Mouse (Mus musculus): ENCODE results near the gene Zranb3. TPM values are rescaled to one million over a fixed set of nuclear protein-coding genes. Genes with fewer than 3 reads are reported as not detected.

The Zranb3 gene
- polyA plus RNA-seq, 1 experiment from 2014 or later = 17.5 TPM

DNA sequence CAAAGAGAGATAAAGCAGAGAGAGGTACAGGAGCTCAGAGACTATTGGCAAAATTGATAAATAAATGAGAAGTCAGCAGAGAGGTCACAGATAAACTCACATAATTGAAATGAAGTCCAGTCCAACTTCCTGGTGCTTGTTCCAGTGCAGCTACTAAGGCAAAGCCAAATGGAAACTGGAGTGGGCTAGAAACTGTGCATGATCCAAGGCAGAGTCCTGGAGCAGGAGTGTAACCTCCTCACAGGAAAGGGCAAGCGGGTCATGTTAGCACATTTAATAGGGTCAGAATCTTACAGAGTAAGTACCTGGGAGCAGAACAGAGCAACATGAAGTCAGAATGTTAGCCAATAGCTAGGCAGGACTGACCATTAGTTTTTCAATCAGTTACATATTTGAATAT is 24.2 kb downstream of the Zranb3 start:
- Histone ChIP-seq H3K36me3 (replicated peaks) (peaks cover 41% of the 10 kb centered on the region), H3K27ac (no peak overlapping the region), H3K4me3 (no peak overlapping the region), H3K27me3 (ENCODE audit: poor library complexity, severe bottlenecking) (no peaks in the 10 kb centered on the region), H3K9me3 (no peaks in the 10 kb centered on the region), H3K4me1 (peaks cover 4% of the 10 kb centered on the region; the same call in 1 of the 2 replicates)
- 97% methylated on average over 1 of the region's 1 CpGs for WGBS
- DNase-seq (ENCODE audit: extremely low spot score, low spot score) = no peak

DNA sequence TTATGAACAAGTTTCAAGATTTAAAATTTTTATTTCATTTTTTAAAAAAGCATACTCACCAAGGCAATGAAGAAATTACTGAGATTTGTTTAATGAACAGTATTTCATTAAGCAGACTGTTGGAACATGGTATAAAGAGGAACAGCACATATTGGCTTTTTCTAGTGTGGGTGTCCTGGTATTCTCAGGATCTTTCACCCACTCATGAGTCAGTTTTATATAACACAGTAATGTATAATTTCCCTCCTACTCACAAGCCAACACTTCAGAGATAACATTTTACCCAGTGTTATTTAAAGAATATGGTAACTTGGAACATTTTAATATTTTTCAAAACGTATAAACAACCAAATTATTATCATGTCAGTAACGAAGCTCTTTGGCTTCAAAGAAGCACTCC is 25.1 kb downstream of the Zranb3 start:
- Histone ChIP-seq H3K36me3 (replicated peaks) (peaks cover 42% of the 10 kb centered on the region), H3K4me3 (no peak overlapping the region), H3K4me1 (peaks cover 2% of the 10 kb centered on the region; the same call in 1 of the 2 replicates), H3K27me3 (ENCODE audit: poor library complexity, severe bottlenecking) (no peaks in the 10 kb centered on the region), H3K9me3 (no peaks in the 10 kb centered on the region), H3K27ac (no peak overlapping the region)
- 95% methylated on average over 2 of the region's 2 CpGs for WGBS
- DNase-seq (ENCODE audit: extremely low spot score, low spot score) = no peak

DNA sequence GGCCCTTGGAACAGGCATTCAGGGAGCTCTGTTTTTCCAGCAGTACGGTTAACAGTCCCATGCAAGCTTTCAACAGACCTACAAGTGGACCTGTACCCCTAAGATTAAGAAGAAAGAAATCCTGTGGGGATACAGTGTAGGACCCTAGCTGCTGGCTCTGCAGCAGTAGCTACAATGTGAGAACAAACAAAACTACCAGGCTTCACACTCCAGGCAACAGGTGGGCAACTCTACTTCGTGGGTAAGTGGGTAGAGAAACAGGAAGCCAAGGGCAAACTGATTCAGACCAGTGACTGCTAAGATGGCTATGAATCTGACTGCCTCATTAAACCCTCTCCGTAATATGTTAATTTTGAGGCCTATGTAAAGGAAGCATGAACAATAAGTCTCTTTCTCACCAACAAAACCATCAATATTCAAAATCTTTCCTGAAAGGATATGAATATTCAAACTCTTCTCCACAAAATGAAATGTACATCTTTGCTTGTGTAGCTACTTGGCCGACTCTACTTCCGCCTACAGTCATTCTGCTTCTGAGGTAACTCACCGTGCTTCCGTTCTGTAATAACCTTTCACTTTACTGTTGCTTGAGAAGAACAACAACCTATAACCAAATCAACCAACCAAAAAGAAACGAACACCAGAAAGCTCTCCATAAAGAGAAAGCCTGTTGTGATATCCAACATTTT is 25.9 kb downstream of the Zranb3 start:
- Histone ChIP-seq H3K36me3 (replicated peaks) (peaks cover 46% of the 10 kb centered on the region), H3K4me3 (no peak overlapping the region), H3K4me1 (no peaks in the 10 kb centered on the region), H3K27me3 (ENCODE audit: poor library complexity, severe bottlenecking) (no peaks in the 10 kb centered on the region), H3K27ac (no peak overlapping the region), H3K9me3 (no peaks in the 10 kb centered on the region)
- no peak for DNase-seq (ENCODE audit: extremely low spot score, low spot score)
- 91% methylated on average over 8 of the region's 8 CpGs for WGBS

DNA sequence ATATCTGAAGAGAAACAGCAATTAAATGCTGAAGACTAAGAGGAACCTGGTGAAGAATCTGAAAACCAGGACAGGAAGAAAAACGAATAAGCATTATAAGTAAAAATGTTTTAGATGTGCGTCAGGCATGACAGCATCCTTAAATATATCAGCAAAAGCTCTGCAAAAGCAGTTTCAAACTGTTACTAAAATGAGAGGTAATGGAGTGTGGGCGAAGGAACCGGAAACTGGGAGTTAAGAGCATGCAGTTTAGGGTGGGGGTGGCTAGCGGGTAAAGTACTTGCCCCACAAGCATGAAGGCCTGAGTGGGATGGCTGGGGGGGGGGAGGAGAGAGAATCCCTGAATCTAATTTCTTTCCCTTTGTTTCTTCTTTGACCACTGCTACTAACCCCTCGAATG is 29.8 kb downstream of the Zranb3 start:
- DNase-seq (ENCODE audit: extremely low spot score, low spot score) = no peak
- no peaks in the 10 kb centered on the region for H3K9me3 ChIP-seq
- peaks cover 27% of the 10 kb centered on the region for H3K36me3 ChIP-seq (replicated peaks)
- H3K27me3 ChIP-seq (ENCODE audit: poor library complexity, severe bottlenecking) = no peaks in the 10 kb centered on the region
- no peak overlapping the region for H3K27ac ChIP-seq
- WGBS = 94% methylated on average over 6 of the region's 6 CpGs
- H3K4me3 ChIP-seq = no peak overlapping the region
- H3K4me1 ChIP-seq = no peaks in the 10 kb centered on the region

DNA sequence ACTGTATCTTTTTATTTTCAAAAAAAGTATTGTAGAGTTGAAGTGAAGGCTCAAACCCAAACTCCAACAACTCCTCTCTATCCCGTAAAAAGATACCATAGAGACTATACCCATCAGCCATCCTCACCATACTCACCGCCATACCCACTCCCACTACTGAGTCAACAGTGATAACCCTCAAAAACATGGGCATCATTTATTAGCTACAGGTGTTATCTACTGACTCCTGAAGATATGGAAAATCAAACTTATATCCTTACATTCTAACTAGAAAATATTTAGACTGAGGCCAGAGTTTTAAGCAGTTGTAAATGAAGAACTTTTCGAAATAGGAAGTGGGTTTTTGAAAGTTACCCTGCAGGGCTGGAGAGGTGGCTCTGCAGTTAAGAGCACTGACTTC is 32.8 kb downstream of the Zranb3 start:
- DNase-seq (ENCODE audit: extremely low spot score, low spot score) = no peak
- Histone ChIP-seq H3K36me3 (replicated peaks) (peaks cover 41% of the 10 kb centered on the region), H3K27me3 (ENCODE audit: poor library complexity, severe bottlenecking) (no peaks in the 10 kb centered on the region), H3K9me3 (no peaks in the 10 kb centered on the region), H3K4me1 (no peaks in the 10 kb centered on the region), H3K4me3 (no peak overlapping the region), H3K27ac (no peak overlapping the region)
- WGBS = 93% methylated on average over 3 of the region's 3 CpGs

DNA sequence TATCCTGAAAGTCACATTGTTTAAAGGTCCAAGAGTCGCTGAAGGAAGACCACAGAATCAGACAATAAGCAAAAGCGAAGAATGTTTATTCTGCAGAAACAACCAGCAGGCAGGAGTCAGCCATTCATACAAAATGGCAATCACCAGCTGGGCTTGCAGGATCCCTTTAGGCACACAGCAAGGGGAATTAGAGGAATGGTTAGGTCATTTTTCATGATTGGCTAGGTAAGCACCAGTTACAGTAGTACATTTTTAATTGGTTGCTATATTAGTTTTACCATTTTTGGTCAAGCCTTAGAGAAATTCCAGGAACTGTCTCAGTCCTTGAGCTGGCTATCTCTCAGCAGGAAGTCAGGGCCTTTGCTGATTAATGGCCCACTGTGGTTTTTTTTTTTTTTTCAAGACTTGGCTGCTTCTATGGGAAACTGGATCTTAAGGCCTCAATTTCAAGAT is 33.9 kb downstream of the Zranb3 start:
- Histone ChIP-seq H3K27ac (no peak overlapping the region), H3K4me1 (no peaks in the 10 kb centered on the region), H3K27me3 (ENCODE audit: poor library complexity, severe bottlenecking) (no peaks in the 10 kb centered on the region), H3K4me3 (no peak overlapping the region), H3K9me3 (no peaks in the 10 kb centered on the region), H3K36me3 (replicated peaks) (peaks cover 37% of the 10 kb centered on the region)
- no peak for DNase-seq (ENCODE audit: extremely low spot score, low spot score)
- 86% methylated on average over 2 of the region's 2 CpGs for WGBS

DNA sequence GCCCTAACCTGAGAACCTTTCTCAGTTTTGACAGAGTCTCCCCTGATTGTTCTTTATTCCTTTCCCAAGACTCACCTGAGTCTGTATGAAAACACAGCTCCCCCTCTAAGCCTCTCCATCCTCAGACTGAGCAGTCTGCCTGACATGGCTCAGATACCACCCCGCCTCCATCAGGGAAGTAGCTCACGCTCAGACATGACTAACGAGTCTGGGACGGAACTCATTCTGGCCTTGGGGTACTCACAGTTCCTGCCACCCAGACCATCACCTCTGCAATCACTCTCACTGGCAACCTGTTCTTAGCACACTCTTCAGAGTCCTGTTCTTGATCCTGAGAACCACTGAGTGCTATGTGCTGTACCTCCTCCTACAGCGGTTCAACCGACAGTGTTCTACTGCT is 38.1 kb downstream of the Zranb3 start:
- WGBS = 94% methylated on average over 6 of the region's 6 CpGs
- Histone ChIP-seq H3K4me3 (no peak overlapping the region), H3K4me1 (peaks cover 12% of the 10 kb centered on the region), H3K9me3 (no peaks in the 10 kb centered on the region), H3K36me3 (replicated peaks) (peaks cover 17% of the 10 kb centered on the region), H3K27me3 (ENCODE audit: poor library complexity, severe bottlenecking) (no peaks in the 10 kb centered on the region), H3K27ac (no peak overlapping the region)
- no peak for DNase-seq (ENCODE audit: extremely low spot score, low spot score)

DNA sequence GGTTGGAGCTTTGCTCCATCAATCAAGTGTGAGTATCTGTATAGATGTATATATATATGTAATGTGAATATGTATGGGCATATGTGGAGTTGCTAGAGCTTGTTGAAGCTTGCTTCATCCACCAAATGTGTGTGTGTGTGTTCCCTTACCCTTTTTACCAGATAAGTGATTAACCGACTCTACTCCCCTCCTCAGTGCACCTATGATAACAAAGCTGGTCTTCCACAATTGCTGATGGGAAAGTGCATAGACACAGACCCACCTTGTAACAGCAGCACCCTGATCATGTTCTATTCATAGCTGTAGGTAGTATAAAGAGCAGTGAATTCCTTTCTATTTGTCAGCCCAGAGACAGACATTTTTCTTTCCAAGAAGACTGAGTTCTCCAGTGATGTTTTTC is 40.7 kb downstream of the Zranb3 start:
- 86% methylated on average over 1 of the region's 1 CpGs for WGBS
- Histone ChIP-seq H3K4me1 (peaks cover 12% of the 10 kb centered on the region), H3K36me3 (replicated peaks) (peaks cover 20% of the 10 kb centered on the region), H3K4me3 (no peak overlapping the region), H3K27me3 (ENCODE audit: poor library complexity, severe bottlenecking) (no peaks in the 10 kb centered on the region), H3K27ac (no peak overlapping the region), H3K9me3 (no peaks in the 10 kb centered on the region)
- DNase-seq (ENCODE audit: extremely low spot score, low spot score) = no peak

DNA sequence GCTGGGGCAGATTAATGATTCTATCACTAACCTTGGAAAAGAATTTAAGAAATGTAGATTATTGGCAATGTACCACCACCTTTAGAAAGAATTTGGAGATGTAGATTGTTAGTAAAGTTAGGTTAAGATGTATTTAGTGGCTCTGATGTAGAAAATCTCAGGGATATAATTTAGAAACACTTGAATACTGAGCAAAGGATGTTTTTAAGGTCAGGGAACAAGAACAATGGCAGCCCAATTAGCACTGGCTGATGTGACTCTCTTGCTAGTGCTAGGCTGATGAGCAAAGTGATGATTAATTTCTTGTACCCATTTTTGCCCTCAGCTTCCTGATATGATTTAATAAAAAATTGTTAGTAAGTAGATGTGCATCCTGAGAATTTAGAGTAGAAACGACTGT is 41.4 kb downstream of the Zranb3 start:
- DNase-seq (ENCODE audit: extremely low spot score, low spot score) = no peak
- H3K27me3 ChIP-seq (ENCODE audit: poor library complexity, severe bottlenecking) = no peaks in the 10 kb centered on the region
- H3K36me3 ChIP-seq (replicated peaks) = peaks cover 15% of the 10 kb centered on the region
- no peak overlapping the region for H3K27ac ChIP-seq
- WGBS = 91% methylated on average over 1 of the region's 1 CpGs
- H3K9me3 ChIP-seq = no peaks in the 10 kb centered on the region
- H3K4me1 ChIP-seq = peaks cover 12% of the 10 kb centered on the region
- no peak overlapping the region for H3K4me3 ChIP-seq

DNA sequence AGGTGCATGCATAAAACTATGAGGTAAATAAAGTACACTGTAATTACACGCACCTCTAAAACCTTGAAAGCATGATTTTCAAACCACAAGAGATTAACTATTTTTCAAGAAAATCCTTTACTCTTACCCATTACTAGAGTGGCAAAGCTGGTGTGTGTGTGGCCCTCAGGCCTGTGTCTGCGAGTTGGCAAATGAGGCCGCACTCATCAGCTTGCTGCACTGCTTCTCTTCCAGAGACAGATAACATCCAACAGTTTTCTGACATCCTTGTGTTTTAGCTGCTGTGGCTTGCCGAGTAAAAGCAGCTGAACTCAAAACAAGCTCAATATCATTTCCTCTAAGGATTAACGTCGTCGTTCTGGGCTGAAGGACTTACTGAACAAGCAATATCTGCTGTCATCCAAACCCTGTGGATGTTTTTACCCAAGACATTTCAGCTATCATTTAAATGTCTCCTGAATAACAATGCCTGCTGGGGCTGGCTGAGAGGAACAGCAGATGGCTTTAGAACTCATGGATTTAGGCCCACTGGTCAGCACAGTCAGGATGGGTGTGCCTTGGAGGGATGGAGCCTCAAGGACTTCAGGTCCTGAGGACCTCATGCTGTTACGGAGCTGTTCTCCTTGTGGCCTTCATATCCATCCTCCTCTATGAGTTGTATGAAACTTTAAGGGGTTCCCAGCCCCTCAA is 42.0 kb downstream of the Zranb3 start:
- WGBS = 74% methylated on average over 8 of the region's 8 CpGs
- Histone ChIP-seq H3K27ac (no peak overlapping the region), H3K4me1 (peaks cover 12% of the 10 kb centered on the region), H3K9me3 (no peaks in the 10 kb centered on the region), H3K36me3 (replicated peaks) (peaks cover 18% of the 10 kb centered on the region), H3K4me3 (no peak overlapping the region), H3K27me3 (ENCODE audit: poor library complexity, severe bottlenecking) (no peaks in the 10 kb centered on the region)
- DNase-seq (ENCODE audit: extremely low spot score, low spot score) = no peak

DNA sequence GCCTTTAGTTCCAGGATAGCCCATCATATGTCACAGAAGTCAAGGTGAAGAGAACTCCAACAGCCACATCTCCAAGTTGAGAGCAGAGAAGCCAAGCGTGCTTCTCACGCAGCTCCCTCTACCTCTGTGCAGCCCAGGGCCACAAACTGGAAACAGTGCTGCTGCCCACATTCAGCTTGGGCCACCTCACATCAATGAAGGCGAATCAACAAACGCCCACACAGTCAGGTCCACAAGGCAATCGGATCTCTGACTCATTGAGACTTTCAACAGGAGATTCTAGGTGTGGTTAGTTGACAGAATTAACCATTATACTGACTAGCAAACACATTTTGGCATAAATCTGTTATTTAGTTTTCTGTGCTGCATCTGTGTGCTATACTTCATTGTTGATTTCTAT is 44.2 kb downstream of the Zranb3 start:
- WGBS = 97% methylated on average over 5 of the region's 5 CpGs
- H3K27me3 ChIP-seq (ENCODE audit: poor library complexity, severe bottlenecking) = no peaks in the 10 kb centered on the region
- no peak overlapping the region for H3K4me3 ChIP-seq
- DNase-seq (ENCODE audit: extremely low spot score, low spot score) = no peak
- peaks cover 19% of the 10 kb centered on the region for H3K36me3 ChIP-seq (replicated peaks)
- H3K9me3 ChIP-seq = no peaks in the 10 kb centered on the region
- H3K4me1 ChIP-seq = peaks cover 12% of the 10 kb centered on the region
- no peak overlapping the region for H3K27ac ChIP-seq

DNA sequence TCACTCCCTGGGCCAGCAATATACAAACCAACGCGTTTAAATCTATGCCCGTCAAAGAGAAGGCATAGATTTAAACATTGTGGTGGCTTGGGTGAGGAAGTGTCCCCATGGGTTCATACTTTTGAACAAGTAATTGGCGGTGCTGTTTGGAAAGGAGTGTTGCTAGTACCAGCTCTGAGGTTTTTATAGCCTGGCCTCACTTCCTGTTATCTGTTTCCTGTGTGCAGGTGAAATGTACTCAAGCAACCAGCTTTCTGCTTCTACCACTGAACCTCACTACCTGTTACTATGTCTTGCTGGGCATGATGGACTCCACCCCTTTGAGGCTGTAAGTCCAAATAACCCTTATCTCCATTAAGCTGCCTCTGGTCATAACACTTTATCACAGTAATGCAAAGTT is 45.6 kb downstream of the Zranb3 start:
- H3K4me1 ChIP-seq = peaks cover 12% of the 10 kb centered on the region
- no peak for DNase-seq (ENCODE audit: extremely low spot score, low spot score)
- H3K9me3 ChIP-seq = no peaks in the 10 kb centered on the region
- 94% methylated on average over 4 of the region's 4 CpGs for WGBS
- peaks cover 25% of the 10 kb centered on the region for H3K36me3 ChIP-seq (replicated peaks)
- no peaks in the 10 kb centered on the region for H3K27me3 ChIP-seq (ENCODE audit: poor library complexity, severe bottlenecking)
- no peak overlapping the region for H3K4me3 ChIP-seq
- no peak overlapping the region for H3K27ac ChIP-seq

DNA sequence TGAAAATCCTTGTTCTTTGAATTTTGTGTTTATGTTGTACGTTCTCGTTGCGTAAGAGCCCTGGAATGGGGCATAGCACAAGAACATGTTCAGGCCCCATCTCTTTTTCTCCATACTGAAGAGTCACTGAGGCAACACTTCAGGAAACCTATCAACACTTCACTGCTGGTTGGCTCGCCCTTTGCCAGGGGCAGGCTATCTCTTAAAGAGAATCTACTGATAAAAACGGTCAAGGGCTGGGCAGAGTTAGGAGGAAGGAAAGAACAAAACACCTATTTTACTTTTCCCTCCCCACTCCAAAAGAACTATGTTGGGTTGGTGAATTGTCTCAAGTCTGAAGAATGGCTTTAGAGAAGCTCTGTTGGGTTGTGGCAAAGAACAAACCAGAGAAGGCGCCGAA is 55.9 kb downstream of the Zranb3 start:
- 95% methylated on average over 7 of the region's 7 CpGs for WGBS
- Histone ChIP-seq H3K4me1 (peaks cover 4% of the 10 kb centered on the region; the same call in 1 of the 2 replicates), H3K4me3 (no peak overlapping the region), H3K27ac (no peak overlapping the region), H3K9me3 (peaks cover 3% of the 10 kb centered on the region; the same call in 1 of the 2 replicates), H3K27me3 (ENCODE audit: poor library complexity, severe bottlenecking) (no peaks in the 10 kb centered on the region), H3K36me3 (replicated peaks) (peaks cover 11% of the 10 kb centered on the region)
- no peak for DNase-seq (ENCODE audit: extremely low spot score, low spot score)
